ENCODE assay signal across 36 mouse cellular contexts in genomic region chr7:34853393-34853792, GRCm38 (mm10). TPM values are rescaled to one million over a fixed set of nuclear protein-coding genes. Genes with fewer than 3 reads are reported as not detected.
"Had no signal": no experiment of that assay in that cellular context is flagged by ENCODE, and none has a peak within 500 bp of the region (broad histone marks: within the 10 kb centered on the region; RNA-seq: fewer than 3 reads in every experiment).

No protein-coding gene starts in this region.

- H3K4me3 ChIP-seq: heart, embryonic 10.5 days; heart, embryonic 12.5 days; heart, embryonic 13.5 days; heart, embryonic 15.5 days; hindbrain, embryonic 10.5 days; hindbrain, embryonic 12.5 days; hindbrain, embryonic 13.5 days; hindbrain, embryonic 15.5 days; intestine, embryonic 15.5 days; kidney, embryonic 15.5 days; layer of hippocampus, adult 2 months had no signal

- H3K9ac ChIP-seq: heart, embryonic 12.5 days; heart, embryonic 13.5 days; heart, embryonic 15.5 days; hindbrain, embryonic 12.5 days; hindbrain, embryonic 13.5 days; hindbrain, embryonic 14.5 days; hindbrain, embryonic 15.5 days; intestine, embryonic 15.5 days; kidney, embryonic 15.5 days had no signal

- ATAC-seq: hindbrain, embryonic 16.5 days; hindbrain, postnatal 0 days; inflammation-experienced regulatory T-cells, adult 6 months; intestine, embryonic 15.5 days; intestine, embryonic 16.5 days; intestine, postnatal 0 days had no signal

- DNase-seq: heart, postnatal 10 days; heart, postnatal 14 days; heart, postnatal 36 days; heart, postnatal 4 days; kidney, adult 11 months; kidney, adult 18-20 months; kidney, adult 2 months; kidney, adult 8-10 months; kidney, adult 9 months; kidney, postnatal 10 days; kidney, postnatal 14 days; kidney, postnatal 25 days; kidney, postnatal 36 days; kidney, postnatal 4 days; layer of hippocampus, adult 9-11 months; layer of hippocampus, postnatal 36 days had no signal

- H3K27me3 ChIP-seq: heart, embryonic 12.5 days; heart, embryonic 13.5 days; heart, embryonic 15.5 days; hindbrain, embryonic 12.5 days; hindbrain, embryonic 13.5 days; hindbrain, embryonic 15.5 days; intestine, embryonic 15.5 days; kidney, embryonic 15.5 days had no signal

- H3K4me1 ChIP-seq: heart, embryonic 12.5 days; heart, embryonic 13.5 days; heart, embryonic 15.5 days; hindbrain, embryonic 15.5 days; intestine, embryonic 15.5 days; kidney, embryonic 15.5 days had no signal

- H3K36me3 ChIP-seq: heart, embryonic 10.5 days; heart, embryonic 12.5 days; heart, embryonic 13.5 days; heart, embryonic 15.5 days; hindbrain, embryonic 10.5 days; hindbrain, embryonic 12.5 days; hindbrain, embryonic 13.5 days; hindbrain, embryonic 15.5 days; intestine, embryonic 15.5 days; kidney, embryonic 15.5 days had no signal

- H3K4me2 ChIP-seq: heart, embryonic 11.5 days; heart, embryonic 12.5 days; heart, embryonic 13.5 days; heart, embryonic 15.5 days; hindbrain, embryonic 12.5 days; hindbrain, embryonic 13.5 days; hindbrain, embryonic 14.5 days; hindbrain, embryonic 15.5 days; intestine, embryonic 15.5 days; kidney, embryonic 15.5 days had no signal

- H3K9me3 ChIP-seq: heart, embryonic 10.5 days; heart, embryonic 13.5 days; heart, embryonic 15.5 days; hindbrain, embryonic 12.5 days; hindbrain, embryonic 15.5 days; intestine, embryonic 15.5 days; kidney, embryonic 15.5 days had no signal

- H3K27ac ChIP-seq: heart, embryonic 10.5 days; heart, embryonic 13.5 days; heart, embryonic 15.5 days; hindbrain, embryonic 10.5 days; hindbrain, embryonic 12.5 days; hindbrain, embryonic 13.5 days; hindbrain, embryonic 14.5 days; hindbrain, embryonic 15.5 days; hindbrain, postnatal 0 days; intestine, embryonic 15.5 days; kidney, embryonic 15.5 days; kidney, postnatal 0 days; layer of hippocampus, adult 2 months had no signal

RNA-seq across cellular contexts. Expression of gene Chst8, which starts 40.9 kb away (rescaled TPM):
- total RNA-seq: hematopoietic stem cell, adult 5-6 weeks had no signal
- polyA plus RNA-seq: inflammation-experienced regulatory T-cells, adult 6 months had no signal
